Mouse (Mus musculus) stomach, postnatal 0 days (tissue): ENCODE data around the gene Tmem39b. TPM values are rescaled to one million over a fixed set of nuclear protein-coding genes. Genes with fewer than 3 reads are reported as not detected.

ENCODE experiments used
- ATAC-seq: fragments of 200-750 bp; cut with Nextera tagmentation; 2 replicates; pipeline ENCODE4 v1.8.0; 2017; ENCODE audit not compliant: low FRiP score, low TSS enrichment
- DNase-seq: peaks from one replicate; pipeline ENCODE4 v3.0.0-alpha.2; 2016; ENCODE audit warnings: low spot score
- H3K27ac ChIP-seq: fragments of 300-500 bp; sonication (generic); replicated peaks from 2 replicates; pipeline ENCODE4 v1.5.1; 2014; ENCODE audit warnings: mild to moderate bottlenecking, control low read depth
- H3K27me3 ChIP-seq: fragments of 300-500 bp; sonication (generic); 2 replicates; pipeline ENCODE4 v1.6.1; 2014; ENCODE audit warnings: low read length; ENCODE audit not compliant: control insufficient read depth, insufficient read depth
- H3K36me3 ChIP-seq: fragments of 300-500 bp; sonication (generic); 2 replicates; pipeline ENCODE4 v1.6.1; 2014; ENCODE audit warnings: low read length, mixed read lengths; ENCODE audit not compliant: control insufficient read depth, insufficient read depth
- H3K4me1 ChIP-seq: fragments of 300-500 bp; sonication (generic); replicated peaks from 2 replicates; pipeline ENCODE4 v1.6.1; 2014; ENCODE audit warnings: antibody characterized with exemption; ENCODE audit not compliant: control insufficient read depth, insufficient read depth
- H3K4me2 ChIP-seq: fragments of 300-500 bp; sonication (generic); replicated peaks from 2 replicates; pipeline ENCODE4 v1.6.1; 2014; ENCODE audit warnings: low read depth, mild to moderate bottlenecking, control low read depth, moderate library complexity
- H3K4me3 ChIP-seq: fragments of 300-500 bp; sonication (generic); 2 replicates; pipeline ENCODE4 v1.5.1; 2014; ENCODE audit warnings: low read depth, low read length, control low read depth
- H3K9ac ChIP-seq: fragments of 300-500 bp; sonication (generic); 2 replicates; pipeline ENCODE4 v1.6.1; 2014; ENCODE audit warnings: mild to moderate bottlenecking, low read length, control low read depth, mixed read lengths
- H3K9me3 ChIP-seq: fragments of 300-500 bp; sonication (generic); 2 replicates; pipeline ENCODE4 v1.6.1; 2016; ENCODE audit warnings: low read length; ENCODE audit not compliant: control insufficient read depth
- CTCF ChIP-seq: IDR thresholded peaks from 2 replicates; pipeline ENCODE4 v1.5.1; 2016; ENCODE audit warnings: antibody characterized with exemption, low read depth, mild to moderate bottlenecking, moderate library complexity
- EP300 ChIP-seq: optimal IDR thresholded peaks from 2 replicates; pipeline ENCODE3; 2016; ENCODE audit warnings: antibody characterized with exemption
- WGBS: fragments of 180-500 bp; shearing (Covaris S2); extraction: QIAGEN DNeasy Blood & Tissue Kit; methylation state at CpG from one replicate; pipeline ENCODE4 v1.1.7; 2014; 5-methylcytosine and 5-hydroxymethylcytosine counted together
- microRNA-seq: library from miRNA; unstranded; fragments of <30 nt; microRNA quantifications from one replicate; pipeline ENCODE4, GENCODE M21; 2016
- polyA plus RNA-seq: library from polyadenylated mRNA; unstranded; fragments of >200 nt; fragmentation: Nextera tagmentation; extraction: Ambion mirVana; gene quantifications from 2 replicates; pipeline ENCODE4 v1.2.1, GENCODE M21; 2015

Tmem39b gene
- polyA plus RNA-seq, 1 experiment from 2014 or later = 4.5 TPM

GRCm38 (mm10) chr4:129639221-129639620, 57.4 kb downstream of the Tmem39b start:
- no peaks in the 10 kb centered on the region for H3K9me3 ChIP-seq
- H3K4me2 ChIP-seq = peak overlapping the region; percentile 55
- H3K36me3 ChIP-seq = peaks cover 11% of the 10 kb centered on the region
- peak overlapping the region; percentile 62 for H3K4me3 ChIP-seq
- WGBS = 80% methylated on average over 15 of the region's 15 CpGs
- H3K27me3 ChIP-seq = no peaks in the 10 kb centered on the region
- H3K27ac ChIP-seq = no peak overlapping the region
- no peak overlapping the region for H3K9ac ChIP-seq
- DNase-seq (no peak), ATAC-seq (no peak)
- TF ChIP-seq EP300 = no peak
- TF ChIP-seq CTCF = no peak
- peaks cover 6% of the 10 kb centered on the region; the same call in 1 of the 2 replicates for H3K4me1 ChIP-seq

GRCm38 (mm10) chr4:129633852-129634251, 62.8 kb downstream of the Tmem39b start:
- DNase-seq (no peak), ATAC-seq (no peak)
- TF ChIP-seq CTCF = no peak
- no peak for TF ChIP-seq EP300
- Histone ChIP-seq H3K9me3 (no peaks in the 10 kb centered on the region), H3K27me3 (no peaks in the 10 kb centered on the region), H3K4me3 (no peak overlapping the region), H3K4me2 (no peak overlapping the region), H3K36me3 (peaks cover 45% of the 10 kb centered on the region), H3K4me1 (no peaks in the 10 kb centered on the region), H3K9ac (no peak overlapping the region), H3K27ac (no peak overlapping the region)
- 81% methylated on average over 6 of the region's 6 CpGs for WGBS

GRCm38 (mm10) chr4:129631867-129632266, 64.8 kb downstream of the Tmem39b start:
- no peaks in the 10 kb centered on the region for H3K4me1 ChIP-seq
- no peak for DNase-seq
- no peak for TF ChIP-seq CTCF
- no peak for TF ChIP-seq EP300
- no peak overlapping the region for H3K4me2 ChIP-seq
- no peak overlapping the region for H3K9ac ChIP-seq
- 86% methylated on average over 12 of the region's 12 CpGs for WGBS
- no peak for ATAC-seq
- H3K27me3 ChIP-seq = no peaks in the 10 kb centered on the region
- no peak overlapping the region for H3K4me3 ChIP-seq
- no peak overlapping the region for H3K27ac ChIP-seq
- no peaks in the 10 kb centered on the region for H3K9me3 ChIP-seq
- peaks cover 54% of the 10 kb centered on the region for H3K36me3 ChIP-seq

- H3K9ac ChIP-seq = no peak overlapping the region
- TF ChIP-seq EP300 = no peak
- TF ChIP-seq CTCF = no peak
- ATAC-seq = no peak
Measured at GRCm38 (mm10) chr4:129630944-129631343, 65.7 kb downstream of the Tmem39b start.

More at GRCm38 (mm10) chr4:129630944-129631343, 65.7 kb downstream of the Tmem39b start:
- Histone ChIP-seq H3K4me1 (no peaks in the 10 kb centered on the region), H3K27ac (no peak overlapping the region), H3K36me3 (peaks cover 55% of the 10 kb centered on the region), H3K4me3 (no peak overlapping the region), H3K27me3 (no peaks in the 10 kb centered on the region), H3K9me3 (no peaks in the 10 kb centered on the region), H3K4me2 (no peak overlapping the region)
- WGBS = 70% methylated on average over 4 of the region's 4 CpGs
- DNase-seq = no peak

Small RNA genes lying within 50 kb of the gene (microRNA-seq; reads per million reads assigned to microRNA genes)
- not detected for gene Mir7016

Other genes with a start within 250 kb of the Tmem39b start
- 16.7 and 17.9 TPM in 2 replicates for gene Bsdc1, start 235.3 kb downstream of the Tmem39b start, polyA plus RNA-seq
- gene Tssk3, start 205.8 kb downstream of the Tmem39b start, polyA plus RNA-seq = 0.07 TPM in 1 of 2 replicates, not detected in the other
- gene Fam229a, start 205.6 kb downstream of the Tmem39b start, polyA plus RNA-seq = 0.36 and 0.44 TPM in 2 replicates
- gene Marcksl1, start 183.3 kb downstream of the Tmem39b start, polyA plus RNA-seq = 153 and 174 TPM in 2 replicates
- gene Hdac1, start 154.1 kb downstream of the Tmem39b start, polyA plus RNA-seq = 110 TPM in 2 replicates
- 1.7 and 1.9 TPM in 2 replicates for gene Lck, start 123.2 kb downstream of the Tmem39b start, polyA plus RNA-seq
- gene Fam167b, start 118.3 kb downstream of the Tmem39b start, polyA plus RNA-seq = 1.2 and 1.9 TPM in 2 replicates
- 222 and 230 TPM in 2 replicates for gene Eif3i, start 96.2 kb downstream of the Tmem39b start, polyA plus RNA-seq
- gene Tmem234, start 96.2 kb downstream of the Tmem39b start, polyA plus RNA-seq = 168 and 169 TPM in 2 replicates
- 0.65 and 0.75 TPM in 2 replicates for gene Dcdc2b, start 82.6 kb downstream of the Tmem39b start, polyA plus RNA-seq
- gene Iqcc, start 77.7 kb downstream of the Tmem39b start, polyA plus RNA-seq = 15.8 and 16.1 TPM in 2 replicates
- 34.2 and 40.2 TPM in 2 replicates for gene Ccdc28b, start 72.9 kb downstream of the Tmem39b start, polyA plus RNA-seq
- 23.5 and 23.6 TPM in 2 replicates for gene Txlna, start 55.8 kb downstream of the Tmem39b start, polyA plus RNA-seq
- gene Kpna6, start 24.1 kb downstream of the Tmem39b start, polyA plus RNA-seq = 5.7 and 6.8 TPM in 2 replicates
- gene Khdrbs1, start 45.5 kb upstream of the Tmem39b start, polyA plus RNA-seq = 37.7 and 38.6 TPM in 2 replicates
- gene Ptp4a2, start 114.4 kb upstream of the Tmem39b start, polyA plus RNA-seq = 270 and 275 TPM in 2 replicates
- gene Spocd1, start 232.4 kb upstream of the Tmem39b start, polyA plus RNA-seq = not detected in 2 replicates